Mouse (Mus musculus) lung, adult 2 months (tissue): ENCODE data around the gene Mb21d2.

Experiments used
- CTCF ChIP-seq: fragments of 200-500 bp; IDR thresholded peaks from 2 replicates; pipeline ENCODE4 v1.5.1; 2011; ENCODE audit warnings: mild to moderate bottlenecking, low read length, control low read depth; ENCODE audit not compliant: insufficient read depth
- POLR2A ChIP-seq: fragments of 200-500 bp; IDR thresholded peaks from 2 replicates; pipeline ENCODE4 v1.6.1; 2011; ENCODE audit warnings: low read depth, mild to moderate bottlenecking, control low read depth, low read length, borderline replicate concordance; ENCODE audit errors: extremely low read depth

DNA sequence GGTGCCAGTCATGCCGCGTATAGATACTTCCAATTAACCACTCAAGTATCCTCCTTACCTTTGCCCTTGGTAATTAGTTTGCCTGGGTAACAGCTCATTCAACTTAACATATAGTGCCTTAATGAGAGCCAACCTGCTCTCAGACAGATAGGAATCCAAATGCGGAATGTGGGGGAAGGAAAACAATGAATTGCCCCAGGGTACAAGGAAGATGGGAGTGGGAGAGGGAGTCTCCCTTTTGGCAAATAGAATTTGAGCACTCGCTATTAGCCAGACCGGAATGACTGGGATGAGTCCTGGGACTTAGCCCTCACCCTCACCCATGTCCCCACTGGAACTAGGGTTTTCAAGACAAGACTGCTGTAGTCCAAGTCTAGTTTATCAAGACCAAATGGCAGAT lies 953 bp upstream of the Mb21d2 start:
- TF ChIP-seq CTCF (no peak), POLR2A (no peak)
